Mouse (Mus musculus) common myeloid progenitor, adult 5-6 weeks (primary cell): Measurements from ENCODE around the gene Lrrn2. TPM values are rescaled to one million over a fixed set of nuclear protein-coding genes. Genes with fewer than 3 reads are reported as not detected.

Experiments
- total RNA-seq: library from RNA; stranded (forward); fragments of 200-1000, 187-1606 nt; gene quantifications from 2 replicates; pipeline ENCODE4 v1.2.3, GENCODE M21; 2017

Gene Lrrn2
- total RNA-seq, 1 experiment from 2014 or later, result not detected

Other genes with a start within 250 kb of the Lrrn2 start
- not detected in 2 replicates for gene Nfasc, start 138.5 kb upstream of the Lrrn2 start, total RNA-seq
- gene Mdm4, start 150.3 kb downstream of the Lrrn2 start, total RNA-seq, result 104 and 113 TPM in 2 replicates
- 1.5 and 2.6 TPM in 2 replicates for gene Pik3c2b, start 165.4 kb downstream of the Lrrn2 start, total RNA-seq